Mouse (Mus musculus) heart, postnatal 10 days (tissue): Measurements from ENCODE around the gene Celf2. TPM values are rescaled to one million over a fixed set of nuclear protein-coding genes. Genes with fewer than 3 reads are reported as not detected.
"Not testable (repeated sequence)": the region's sequence is repeated elsewhere in the genome, so short reads cannot be mapped to it uniquely, and the experiment has no call there.

Source experiments
- DNase-seq, 2 experiments: peaks; one replicate each; pipeline ENCODE4 v3.0.0; 2021
- intact Hi-C: fragments of 180-260 bp; cut with DNase I; formaldehyde crosslinking; loops from one replicate; pipeline ENCODE4 v1.15.1; 2025
- total RNA-seq, 2 experiments: library from RNA; stranded (reverse); gene quantifications; 2 replicates each; pipeline ENCODE4 v1.2.3; 2021

The Celf2 gene
- total RNA-seq, 2 experiments from 2014 or later = 81.5 to 84.6 TPM

DNA sequence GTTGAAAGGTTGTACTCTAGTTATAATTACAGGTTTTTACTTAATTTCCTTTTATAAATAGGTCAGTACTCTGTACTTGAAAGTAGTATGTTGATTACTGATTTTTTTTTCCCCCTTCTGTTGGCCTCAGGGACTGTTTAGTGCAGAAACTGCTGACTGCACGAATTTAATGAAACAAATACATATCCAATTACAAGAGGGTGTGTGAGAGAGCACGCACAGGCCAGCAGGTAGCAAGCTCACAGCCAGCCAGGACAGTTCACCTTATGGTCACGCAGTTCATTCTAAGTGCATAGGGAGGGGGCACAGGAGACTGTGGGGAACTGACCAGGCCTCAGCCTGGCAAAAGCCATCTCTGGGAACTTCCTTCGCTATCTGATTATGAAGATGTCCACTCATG lies 236.1 kb downstream of the Celf2 start:
- intact Hi-C loops = no loop called here
- DNase-seq = no peak

DNA sequence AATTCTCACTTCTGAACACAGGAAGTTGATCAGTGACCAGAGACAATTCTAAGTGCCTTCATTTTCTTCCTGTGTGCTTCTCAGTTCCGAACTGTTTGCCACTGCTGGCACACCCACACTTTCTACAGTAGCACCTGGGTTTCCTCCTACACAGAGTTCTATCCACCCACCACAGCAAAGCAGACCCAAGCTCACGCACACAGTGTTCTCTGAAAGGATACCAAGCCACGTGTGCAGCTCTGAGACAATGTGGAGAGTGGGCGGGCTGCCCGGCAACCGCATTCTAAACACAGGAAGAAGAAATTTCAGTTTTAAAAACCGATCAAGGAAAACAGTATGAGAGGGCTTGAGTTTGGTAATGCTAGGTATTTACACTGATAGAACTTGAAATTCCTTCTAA lies 239.3 kb downstream of the Celf2 start:
- intact Hi-C loops = no loop called here

DNA sequence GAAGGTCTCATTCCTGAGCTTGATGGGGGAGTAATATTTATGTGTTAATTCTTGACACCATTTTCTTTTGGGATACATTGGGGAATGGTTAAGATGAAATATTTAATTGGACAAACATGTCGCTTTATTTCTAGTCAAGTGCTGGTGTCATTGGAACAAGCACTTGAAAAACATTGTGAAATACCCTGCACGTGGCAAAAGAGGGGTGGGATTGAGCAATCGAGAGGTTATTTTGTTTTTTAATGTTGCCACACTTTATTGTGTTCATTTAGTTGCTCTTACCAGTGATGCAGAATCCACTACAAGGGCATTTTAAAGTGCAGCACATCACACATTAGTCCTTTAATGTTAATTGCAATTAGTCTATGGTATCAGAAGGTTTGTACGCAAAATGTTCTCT lies 242.2 kb downstream of the Celf2 start:
- no peak for DNase-seq
- intact Hi-C loops = no loop called here

More for the DNA sequence above, 239.3 kb downstream of the Celf2 start:
- peak; percentile 20 to 40 for DNase-seq

DNA sequence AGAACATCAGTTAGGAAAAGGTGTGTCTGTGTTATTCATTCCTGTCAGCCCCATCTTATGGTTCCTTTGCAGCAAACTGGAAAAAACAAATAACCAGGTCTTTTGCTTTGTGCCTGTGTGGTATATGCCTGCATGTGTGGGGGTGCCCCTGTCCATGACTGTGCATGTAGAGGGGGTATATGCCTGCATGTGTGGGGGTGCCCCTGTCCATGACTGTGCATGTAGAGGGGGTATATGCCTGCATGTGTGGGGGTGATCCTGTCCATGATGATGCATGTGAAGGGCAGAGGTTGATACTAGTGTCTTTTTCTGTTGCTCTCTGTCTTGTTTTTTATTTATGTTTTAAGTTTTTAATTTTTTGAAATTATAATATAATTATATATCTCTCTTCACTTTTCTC lies 246.7 kb downstream of the Celf2 start:
- DNase-seq, intact Hi-C loops: not testable (repeated sequence)

DNA sequence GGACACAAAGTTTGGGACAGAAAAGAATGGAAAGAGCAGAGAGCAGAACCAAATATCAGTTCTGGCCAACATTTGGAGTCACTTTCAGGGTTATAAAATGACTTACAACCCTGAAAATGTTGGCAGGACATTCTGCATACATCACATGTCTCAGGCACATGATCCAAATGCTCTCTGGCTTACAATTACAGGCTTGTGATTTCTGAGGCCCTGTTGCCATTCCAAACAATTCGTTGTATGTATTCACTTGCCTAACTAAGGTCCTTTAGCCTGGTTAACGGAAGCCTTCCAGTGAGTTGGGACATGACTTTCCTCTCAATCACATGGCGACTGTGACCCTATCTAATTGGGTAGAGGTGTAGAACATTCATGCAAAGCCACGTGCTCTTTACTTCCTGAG lies 249.2 kb downstream of the Celf2 start:
- intact Hi-C loops = no loop called here
- DNase-seq = peak; percentile 51 to 64

DNA sequence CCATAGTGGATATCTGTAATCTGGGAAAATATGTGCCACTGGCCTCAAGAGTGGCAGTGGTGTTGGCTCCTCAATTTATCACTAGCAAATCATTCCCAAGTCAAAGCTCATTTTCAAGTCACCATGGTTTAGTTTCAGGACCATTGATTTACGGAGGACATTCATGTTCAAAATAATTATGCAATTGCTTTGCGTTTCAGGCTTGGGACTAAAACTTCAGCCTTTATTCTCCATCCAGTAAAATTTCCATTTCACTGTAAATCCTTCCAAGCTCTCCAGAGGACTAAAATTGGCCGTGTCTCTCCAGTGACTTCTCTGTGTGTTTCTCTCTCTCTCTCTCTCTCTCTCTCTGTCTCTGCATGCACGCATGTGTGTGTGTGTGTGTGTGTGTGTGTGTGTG lies 249.7 kb downstream of the Celf2 start:
- no peak for DNase-seq
- intact Hi-C loops = no loop called here

DNA sequence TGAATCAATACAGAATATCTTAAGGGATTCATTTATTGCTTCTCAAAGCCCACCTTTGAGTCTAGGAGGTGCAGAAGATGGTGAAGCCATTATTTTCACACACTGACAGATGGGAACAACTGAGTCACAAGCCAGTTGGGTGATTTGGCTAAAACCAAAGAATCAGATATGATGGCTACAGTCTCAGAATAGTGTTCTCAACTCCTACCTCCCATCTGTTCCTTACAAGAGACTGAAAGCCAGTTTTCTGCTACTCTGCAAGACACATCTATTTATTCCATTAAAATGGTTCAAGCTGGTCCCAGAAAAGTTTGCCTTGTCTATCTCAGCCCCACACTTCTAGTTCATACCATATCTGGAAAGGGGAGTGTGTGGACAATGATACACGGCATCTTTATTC lies 253.3 kb downstream of the Celf2 start:
- intact Hi-C loops = no loop called here
- DNase-seq = no peak

DNA sequence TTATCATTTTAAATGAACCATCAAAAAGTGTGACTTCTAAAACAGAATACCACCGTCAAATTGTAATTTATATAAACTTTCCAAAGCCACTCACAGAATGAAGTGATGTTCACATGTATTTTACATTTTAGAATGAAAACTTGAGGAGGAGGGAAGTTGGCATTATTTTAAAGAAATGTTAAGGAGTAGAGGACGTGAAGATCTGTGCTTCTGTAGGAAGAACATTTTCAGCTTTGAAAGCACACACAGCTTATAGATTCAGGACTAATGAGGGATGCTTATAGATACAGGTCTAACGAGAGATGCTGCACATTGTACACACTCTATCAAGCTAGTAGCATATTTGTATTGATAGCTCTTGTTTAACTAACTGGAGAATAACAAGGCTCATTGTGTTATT lies 254.0 kb downstream of the Celf2 start:
- DNase-seq = no peak
- intact Hi-C loops = no loop called here

DNA sequence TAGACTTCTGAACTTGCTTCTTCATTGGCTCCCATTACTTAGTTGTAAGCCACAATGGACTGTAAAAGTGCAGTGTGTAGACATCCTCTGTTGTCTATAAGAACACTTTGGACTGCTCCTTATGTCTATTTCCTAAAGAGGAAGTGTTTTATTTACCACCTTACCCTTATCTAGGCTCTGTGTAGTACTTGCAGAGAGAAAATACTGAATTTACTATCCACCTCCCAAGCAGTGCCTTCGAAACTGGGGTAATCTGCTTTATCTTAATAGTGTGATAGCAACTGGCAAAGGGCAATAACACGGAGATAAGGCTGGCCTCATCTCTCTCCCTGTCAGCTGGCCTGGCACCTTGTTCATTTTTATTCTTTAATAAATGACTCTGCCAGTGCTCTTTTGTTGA lies 259.0 kb downstream of the Celf2 start:
- intact Hi-C loops = no loop called here
- no peak for DNase-seq

DNA sequence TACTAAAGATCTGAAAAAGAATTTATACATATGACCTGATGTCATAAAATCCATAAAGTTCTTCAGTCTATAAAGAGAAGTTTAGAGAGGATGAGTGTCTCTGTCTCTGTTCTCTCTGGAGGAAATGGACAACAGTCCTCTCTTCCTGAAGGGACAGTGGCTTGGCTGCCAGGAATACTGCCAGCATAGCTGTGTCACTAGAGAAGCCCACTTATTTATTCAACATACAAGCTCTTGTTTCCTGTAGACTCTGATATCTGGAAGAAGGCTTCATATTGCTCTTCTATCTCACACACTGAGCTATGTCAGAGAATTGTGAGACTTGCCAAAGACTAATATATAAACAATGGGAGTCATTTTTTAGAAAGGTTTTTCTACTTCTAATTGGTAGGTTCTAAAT lies 260.4 kb downstream of the Celf2 start:
- no peak for DNase-seq
- intact Hi-C loops = no loop called here

DNA sequence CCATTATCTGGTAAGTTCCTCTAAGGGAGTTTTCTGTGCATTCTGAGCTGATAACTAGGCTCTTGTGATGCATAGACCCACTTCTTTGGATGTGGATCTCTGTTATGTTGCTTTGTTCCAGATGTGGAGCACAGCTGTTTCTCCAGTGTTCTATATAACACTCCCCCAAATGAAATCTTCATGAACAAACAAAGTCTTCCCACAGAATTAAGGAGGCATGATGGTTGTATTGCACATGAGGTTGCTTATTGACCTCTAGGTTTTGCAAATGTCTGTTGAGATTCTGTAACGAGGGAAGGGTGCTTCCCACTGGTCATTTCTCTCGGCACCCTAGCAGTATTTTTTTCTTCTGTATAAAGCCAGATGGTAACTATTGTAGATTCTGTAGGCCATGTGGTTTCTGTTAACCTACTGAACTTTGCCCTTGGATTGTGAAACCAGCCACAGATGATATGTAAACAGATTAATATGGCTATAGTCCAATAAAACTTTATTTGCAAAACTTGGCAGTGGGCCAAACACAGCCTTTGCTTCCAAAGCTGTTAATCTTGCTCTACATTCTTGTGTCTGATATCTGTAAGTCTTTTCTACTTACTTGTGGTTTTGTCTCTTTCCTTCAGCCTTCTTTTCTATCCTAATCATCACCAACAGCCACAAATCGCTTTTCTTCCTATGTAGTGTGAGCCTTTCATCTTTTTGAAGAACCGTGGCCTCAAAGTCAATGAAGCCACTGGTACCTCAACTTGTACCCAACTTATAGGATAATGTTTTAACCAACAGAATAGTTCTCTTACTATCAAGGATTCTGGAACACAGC lies 263.2 kb downstream of the Celf2 start:
- DNase-seq = peak; percentile 60 to 70
- intact Hi-C loops = no loop called here

DNA sequence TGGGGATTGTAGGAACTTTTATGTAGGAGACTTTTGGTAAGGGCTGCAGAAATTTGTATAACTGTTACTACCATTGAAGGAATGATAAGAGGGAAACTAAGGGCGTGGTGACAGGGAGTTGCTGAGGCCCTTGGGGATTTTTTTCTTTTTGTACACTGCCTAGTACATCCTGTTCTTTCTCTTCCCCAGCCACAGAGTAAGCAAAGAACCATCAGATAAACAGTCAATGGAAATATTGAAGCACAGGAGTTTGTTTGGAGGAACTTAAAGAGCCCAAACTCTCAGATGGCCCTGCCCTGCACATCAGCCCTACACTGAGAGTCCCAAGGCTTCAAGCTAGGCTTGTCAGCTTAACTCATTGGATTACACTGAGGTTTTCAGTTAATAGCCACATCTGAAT lies 267.2 kb downstream of the Celf2 start:
- DNase-seq = no peak
- intact Hi-C loops = no loop called here

DNA sequence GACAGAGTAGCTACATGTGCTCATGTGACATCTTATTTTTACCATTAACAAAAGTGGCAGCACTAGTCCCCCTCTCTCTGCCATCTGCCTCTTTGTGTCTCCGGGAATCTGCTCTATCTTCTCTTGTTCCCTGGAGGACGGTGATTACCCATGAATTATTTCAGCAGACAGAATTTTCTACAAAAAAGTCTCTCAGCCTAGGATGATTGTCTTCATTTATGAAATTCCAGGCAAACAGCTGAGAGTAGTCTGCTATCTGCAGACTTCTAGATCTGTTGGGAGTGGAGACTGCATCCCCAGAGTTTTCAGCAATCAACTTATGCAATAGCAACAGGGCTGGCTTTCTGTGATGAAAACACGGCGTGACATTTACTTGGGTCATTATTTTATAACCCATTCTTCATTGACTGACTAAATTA lies 267.8 kb downstream of the Celf2 start:
- intact Hi-C loops = no loop called here
- peak in 1 of 2 experiments; percentile 37 for DNase-seq

DNA sequence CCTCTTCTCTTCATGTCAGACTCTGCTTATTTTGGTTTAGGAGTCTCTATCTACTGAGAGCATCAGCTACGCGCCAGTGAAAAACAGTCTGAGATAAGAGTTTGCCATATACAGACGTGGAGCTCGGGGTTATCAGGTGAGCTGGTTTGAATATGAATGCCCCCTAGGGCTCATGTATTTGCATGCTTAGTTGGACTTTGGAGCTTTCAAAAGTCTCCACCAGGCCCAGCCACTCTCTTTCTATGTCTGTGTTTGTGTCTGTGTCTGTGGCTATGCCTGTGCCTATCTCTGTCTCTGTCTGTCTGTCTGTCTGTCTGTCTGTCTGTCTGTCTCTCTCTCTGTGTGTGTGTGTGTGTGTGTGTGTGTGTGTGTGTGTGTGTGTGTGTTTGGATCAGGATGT lies 272.1 kb downstream of the Celf2 start:
- no peak for DNase-seq
- intact Hi-C loops = no loop called here

DNA sequence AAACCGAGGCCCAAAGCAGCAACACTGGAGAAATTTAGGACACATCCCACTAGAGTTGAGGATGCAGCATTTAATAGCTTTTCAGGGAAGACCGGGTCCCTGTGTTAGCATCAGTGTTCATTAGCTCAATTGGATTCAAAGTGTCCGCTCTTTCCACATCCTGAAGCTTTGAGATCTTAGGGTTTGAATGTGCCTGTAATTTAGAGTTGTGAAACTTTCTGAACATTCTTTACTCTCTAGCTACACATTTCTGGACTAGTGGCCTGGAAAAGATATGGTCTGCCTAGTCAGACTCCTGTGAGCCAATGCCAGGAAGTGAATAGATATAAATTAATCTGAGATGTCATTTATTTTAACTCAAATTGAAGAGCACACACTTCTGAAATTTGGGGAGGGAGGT lies 272.9 kb downstream of the Celf2 start:
- DNase-seq = no peak
- intact Hi-C loops = no loop called here

DNA sequence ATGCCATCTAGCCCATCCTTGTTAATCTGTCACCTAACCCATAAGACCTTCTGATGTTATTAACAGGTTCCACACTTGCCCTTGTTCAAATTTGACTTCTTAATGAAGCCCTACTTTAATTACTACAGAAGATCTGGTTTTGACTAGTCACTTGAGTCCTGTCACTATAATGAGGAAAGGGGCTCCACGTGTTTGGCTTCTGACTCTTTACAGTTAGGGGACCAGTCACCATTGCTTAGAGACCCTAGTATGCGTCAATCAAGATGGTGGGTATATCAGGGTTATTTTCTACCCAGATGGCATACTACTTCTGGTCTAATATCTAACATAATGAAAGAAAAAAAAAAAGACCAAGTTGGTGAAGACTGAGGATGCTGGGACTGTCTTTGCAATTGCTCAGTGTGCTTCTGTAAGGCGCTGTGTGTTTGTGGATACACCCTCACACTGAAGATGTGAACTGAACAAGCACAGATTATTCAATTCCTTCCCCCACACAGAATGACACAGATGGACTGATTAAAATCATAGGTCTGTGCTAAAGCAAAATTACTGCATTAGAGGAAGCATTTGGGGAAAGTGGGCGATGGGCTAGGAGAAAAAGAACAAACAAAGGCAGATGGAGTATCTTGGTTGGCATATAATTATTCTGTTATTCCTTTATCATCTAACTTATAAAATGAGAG lies 274.2 kb downstream of the Celf2 start:
- intact Hi-C loops = no loop called here
- DNase-seq = no peak

DNA sequence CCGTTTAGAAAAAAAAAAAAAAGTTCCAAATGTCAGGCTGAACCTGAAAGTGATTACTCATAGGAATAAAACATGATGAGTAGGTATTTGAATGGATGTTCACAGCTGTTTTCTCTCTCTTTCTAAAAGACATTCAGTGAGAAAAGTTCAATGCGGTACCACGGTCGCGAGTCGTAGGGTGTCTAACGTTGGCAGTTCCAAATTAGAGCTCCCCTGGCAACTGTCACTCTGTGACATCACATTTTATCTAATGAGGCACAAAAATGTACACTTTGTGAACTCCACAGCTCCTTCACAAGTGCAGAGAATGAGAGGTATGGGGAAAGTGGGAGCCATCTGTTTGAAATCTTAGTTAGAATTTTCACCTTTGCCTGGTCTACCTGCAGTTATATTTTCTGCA lies 274.8 kb downstream of the Celf2 start:
- intact Hi-C loops = no loop called here
- no peak for DNase-seq

DNA sequence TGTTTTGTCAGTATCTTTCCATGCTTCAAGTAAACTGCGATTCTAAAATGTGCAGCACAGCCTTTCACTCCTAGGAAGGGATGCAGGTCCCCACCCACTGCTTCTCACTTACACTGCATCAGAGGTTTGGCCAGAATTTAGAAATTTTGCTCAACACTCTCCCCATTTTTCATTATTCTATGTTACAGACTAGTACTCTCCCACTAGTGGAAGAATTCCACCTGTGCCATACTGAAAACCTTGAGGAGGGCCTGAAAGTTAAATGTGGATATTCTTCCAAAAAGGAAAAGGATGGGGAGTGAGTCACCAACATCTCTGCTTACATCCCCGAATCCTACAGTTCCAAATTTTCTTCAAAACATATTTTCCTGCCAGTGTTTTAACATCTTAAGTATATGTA lies 276.0 kb downstream of the Celf2 start:
- intact Hi-C loops = no loop called here
- no peak for DNase-seq

DNA sequence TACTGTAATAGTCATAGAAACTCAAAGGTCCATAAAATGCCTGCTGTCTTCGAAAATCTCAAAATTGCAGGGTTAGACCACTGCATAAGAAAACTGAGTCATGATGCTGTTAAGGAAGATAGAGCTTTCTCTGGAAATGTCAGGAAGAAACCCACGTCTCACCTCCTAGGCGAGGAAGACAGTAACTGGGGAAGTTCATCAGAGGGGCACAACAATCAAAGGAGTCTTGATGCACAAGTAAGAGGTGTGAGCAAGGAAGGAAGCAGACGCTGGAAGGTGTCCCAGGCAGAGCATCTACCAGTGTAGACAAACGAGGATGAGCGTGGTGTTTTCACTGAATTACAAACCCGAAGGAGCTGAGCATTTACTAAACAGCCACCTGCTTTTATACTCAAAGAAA lies 282.6 kb downstream of the Celf2 start:
- no peak for DNase-seq
- intact Hi-C loops = no loop called here

DNA sequence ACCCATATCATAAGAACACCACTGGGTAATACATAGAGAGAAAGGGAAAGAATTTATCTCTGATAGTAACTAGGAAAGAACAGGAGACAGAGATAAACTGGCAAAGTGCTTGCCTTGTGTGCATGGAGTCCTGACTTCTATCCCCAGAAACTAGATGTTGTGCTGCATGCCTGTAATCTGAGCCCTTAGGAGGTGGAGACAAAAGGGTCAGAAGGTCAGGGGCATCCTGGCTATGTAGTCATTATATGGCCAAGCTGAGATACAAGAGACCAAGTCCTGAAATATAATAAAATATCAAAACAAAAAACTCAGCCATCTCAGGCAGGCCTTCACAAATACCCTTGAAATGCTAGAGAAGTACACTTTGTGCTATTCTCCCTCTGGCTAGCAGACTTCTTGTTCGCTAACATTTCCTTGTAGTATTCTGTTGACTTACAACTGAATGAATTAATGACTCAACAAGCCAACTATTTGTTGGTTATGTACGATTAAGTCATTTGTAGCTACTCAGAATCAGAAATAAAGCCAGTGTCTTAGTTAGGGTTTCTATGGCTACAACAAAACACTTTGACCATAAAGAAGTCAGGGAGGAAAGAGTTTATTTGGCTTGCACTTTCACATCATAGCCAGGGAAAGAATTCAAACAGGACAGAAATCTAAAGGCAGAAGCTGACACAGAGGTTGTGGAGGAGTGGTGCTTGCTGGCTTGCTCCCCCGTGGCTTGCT lies 284.9 kb downstream of the Celf2 start:
- no peak for DNase-seq
- intact Hi-C loops = no loop called here

DNA sequence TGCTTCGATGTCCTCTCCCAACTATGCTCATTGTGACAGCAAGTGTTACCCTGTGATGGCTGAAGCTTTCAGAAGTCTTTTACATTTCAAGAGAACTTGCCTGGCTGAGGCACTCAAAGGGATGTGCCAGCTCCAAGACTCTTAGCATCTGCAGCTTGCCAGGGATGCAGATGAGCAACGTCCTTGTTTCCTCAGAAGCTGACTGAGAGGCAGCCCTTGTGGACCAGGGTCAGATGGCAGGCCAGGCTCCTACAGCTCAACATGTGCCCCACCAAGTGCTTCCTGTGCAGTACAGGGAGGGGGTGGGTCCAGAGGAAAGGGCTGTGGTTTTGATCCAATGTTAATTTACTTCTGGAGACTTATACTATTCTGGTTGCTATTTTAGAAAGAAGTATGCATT lies 285.8 kb downstream of the Celf2 start:
- intact Hi-C loops = no loop called here
- DNase-seq = no peak

DNA sequence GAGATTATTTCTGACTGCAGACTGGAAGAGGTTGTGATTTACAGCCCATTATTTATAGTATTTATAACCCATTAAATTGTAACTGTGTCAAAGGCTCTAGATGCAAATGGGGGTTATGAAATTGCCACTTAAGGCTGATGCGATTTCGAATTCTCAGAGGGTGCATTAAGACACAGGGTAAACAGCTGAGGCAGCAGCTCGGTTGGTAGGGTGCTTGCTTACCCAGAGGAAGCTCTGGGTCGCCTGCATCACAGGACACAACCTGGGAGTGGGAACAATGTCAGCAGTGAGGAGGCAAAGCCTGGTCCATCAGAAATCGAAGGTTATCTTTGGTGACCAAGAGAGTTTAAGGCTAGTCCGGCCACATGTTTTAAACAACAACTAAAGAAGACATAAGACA lies 286.5 kb downstream of the Celf2 start:
- no peak for DNase-seq

More for the DNA sequence above, 286.5 kb downstream of the Celf2 start:
- intact Hi-C loops = no loop called here
